Comparison of ENCODE assay signal across 7 mouse cellular contexts in genomic region chr2:19343901-19344635, GRCm38 (mm10). TPM values are rescaled to one million over a fixed set of nuclear protein-coding genes. Genes with fewer than 3 reads are reported as not detected.
DNase-seq lines count a peak whose midpoint lies in the region; ATAC-seq and TF ChIP-seq lines count a peak whose summit lies in the region.

No protein-coding gene starts in this region.

- WGBS in hindbrain, embryonic 15.5 days: 46% methylated on average over 10 of the region's 10 CpGs
- 56% methylated on average over 10 of the region's 10 CpGs for WGBS in midbrain, embryonic 12.5 days

- DNase-seq in MEL (ENCODE audit: low read depth, low spot score): peak; percentile 74
- peak; percentile 6 to 44 for DNase-seq in adrenal gland, postnatal 36 days
- peak; percentile 56 to 72 for DNase-seq in left cerebral cortex, postnatal 36 days (ENCODE audit: low spot score in 2 of 2)
- no peak for DNase-seq in retina, embryonic 14.5 days (ENCODE audit: low spot score)

- H3K79me2 ChIP-seq in MEL (ENCODE audit: control insufficient read depth, insufficient read depth, low read length, poor library complexity): no peaks in the 10 kb centered on the region

- no peaks in the 10 kb centered on the region for H3K27me3 ChIP-seq in MEL (ENCODE audit: control insufficient read depth in 1 of 2, insufficient read depth in 2 of 2, low read length in 2 of 2)
- H3K27me3 ChIP-seq in hindbrain, embryonic 15.5 days: no peaks in the 10 kb centered on the region
- peaks cover 18% of the 10 kb centered on the region for H3K27me3 ChIP-seq in midbrain, embryonic 12.5 days

- no peak for TF ChIP-seq RAD21 in MEL (IDR thresholded peaks at IDR 0.05; ENCODE audit: low read depth, low read length)

- H3K27ac ChIP-seq in MEL (ENCODE audit: control insufficient read depth, low read depth, low read length): peak overlapping the region; percentile 19
- no peak overlapping the region for H3K27ac ChIP-seq in hindbrain, embryonic 15.5 days (replicated peaks)
- no peak overlapping the region for H3K27ac ChIP-seq in midbrain, embryonic 12.5 days (replicated peaks)

- no peaks in the 10 kb centered on the region for H3K9me3 ChIP-seq in MEL (replicated peaks; ENCODE audit: insufficient read depth, low read length)
- H3K9me3 ChIP-seq in hindbrain, embryonic 15.5 days: no peaks in the 10 kb centered on the region
- H3K9me3 ChIP-seq in midbrain, embryonic 12.5 days: no peaks in the 10 kb centered on the region

- H3K36me3 ChIP-seq in MEL (ENCODE audit: control insufficient read depth in 1 of 2, insufficient read depth in 2 of 2, low read length in 2 of 2): peaks cover 0 to 9% of the 10 kb centered on the region in 2 experiments; a peak in 2 of 4 replicates
- H3K36me3 ChIP-seq in hindbrain, embryonic 15.5 days: no peaks in the 10 kb centered on the region
- H3K36me3 ChIP-seq in midbrain, embryonic 12.5 days: no peaks in the 10 kb centered on the region

- H3K9ac ChIP-seq in MEL (ENCODE audit: control insufficient read depth, low read depth, low read length, poor library complexity, severe bottlenecking): peak overlapping the region; percentile 34
- no peak overlapping the region for H3K9ac ChIP-seq in hindbrain, embryonic 15.5 days
- no peak overlapping the region for H3K9ac ChIP-seq in midbrain, embryonic 12.5 days (replicated peaks)

- intact Hi-C loops in left cerebral cortex, postnatal 36 days (cut with DNase I): loop anchor here (2.0 to 10.0 kb wide), 5 partner anchors 67 to 1319 kb away; partner anchors contain the start of genes 4930426L09Rik, Dnajc1 and Pip4k2a

- TF ChIP-seq EP300 in MEL (IDR thresholded peaks at IDR 0.05; ENCODE audit: low read depth in 1 of 2, low read length in 2 of 2): peak; percentile 3 to 60; a peak in 1 of 4 replicates

- H3K4me2 ChIP-seq in hindbrain, embryonic 15.5 days: peak overlapping the region; percentile 49
- H3K4me2 ChIP-seq in midbrain, embryonic 12.5 days (replicated peaks): peak overlapping the region; percentile 36

- peak; percentile 76 for ATAC-seq in frontal cortex, adult (ENCODE audit: low TSS enrichment)
- peak; percentile 50 for ATAC-seq in hindbrain, embryonic 15.5 days (ENCODE audit: low FRiP score, low read depth)
- ATAC-seq in midbrain, embryonic 12.5 days (ENCODE audit: low FRiP score, low read depth): no peak; the same call in 1 of the 2 replicates

- H3K4me1 ChIP-seq in MEL (ENCODE audit: control insufficient read depth in 1 of 2, insufficient read depth in 2 of 2, low read length in 2 of 2): 0 out of 4 replicates have a peak, but pooled peaks cover 0 to 2% of the 10 kb centered on the region in 2 experiments
- peaks cover 4% of the 10 kb centered on the region; the same call in 1 of the 2 replicates for H3K4me1 ChIP-seq in hindbrain, embryonic 15.5 days (replicated peaks)
- H3K4me1 ChIP-seq in midbrain, embryonic 12.5 days: no peaks in the 10 kb centered on the region

- peak overlapping the region; percentile 33 to 46 for H3K4me3 ChIP-seq in MEL (ENCODE audit: control insufficient read depth in 1 of 2, insufficient read depth in 1 of 2, low read depth in 2 of 2, low read length in 2 of 2)
- H3K4me3 ChIP-seq in hindbrain, embryonic 15.5 days: peak overlapping the region; percentile 22; the same call in 1 of the 2 replicates
- no peak overlapping the region for H3K4me3 ChIP-seq in midbrain, embryonic 12.5 days

- no peak for TF ChIP-seq CTCF in MEL (IDR thresholded peaks at IDR 0.05 in 2 of 3, conservative IDR thresholded peaks at IDR 0.05 in 1 of 3; ENCODE audit: control insufficient read depth in 1 of 3, insufficient read depth in 1 of 3, low read depth in 2 of 3, low read length in 3 of 3, poor library complexity in 1 of 3, severe bottlenecking in 1 of 3)

- no peak for TF ChIP-seq POLR2A in MEL (IDR thresholded peaks at IDR 0.05; ENCODE audit: control insufficient read depth in 1 of 2, insufficient read depth in 1 of 2, low read depth in 1 of 2, low read length in 2 of 2, poor library complexity in 1 of 2)

TF ChIP-seq in MEL, 35 proteins besides CTCF, POLR2A, EP300 and RAD21:
- TF ChIP-seq MAZ (IDR thresholded peaks at IDR 0.05; ENCODE audit: low read depth, low read length) (no peak), ZC3H11A (IDR thresholded peaks at IDR 0.05; ENCODE audit: low read depth, low read length) (no peak), MAFK (IDR thresholded peaks at IDR 0.05; ENCODE audit: borderline replicate concordance, low read depth, low read length) (no peak), SIN3A (IDR thresholded peaks at IDR 0.05; ENCODE audit: low read length) (no peak; the same call in 1 of the 2 replicates), TBP (IDR thresholded peaks at IDR 0.05; ENCODE audit: low read depth, low read length) (no peak), ELF1 (IDR thresholded peaks at IDR 0.05; ENCODE audit: low read depth, low read length) (0 out of 2 replicates have a peak, but pooled peaks have one; percentile 10), MYC (IDR thresholded peaks at IDR 0.05; ENCODE audit: low read depth, low read length) (no peak), ETS1 (IDR thresholded peaks at IDR 0.05; ENCODE audit: low read depth, low read length) (peak; percentile 70), MAX (IDR thresholded peaks at IDR 0.05; ENCODE audit: low read length) (peak; percentile 42; the same call in 1 of the 2 replicates), ZNF384 (IDR thresholded peaks at IDR 0.05; ENCODE audit: low read depth, low read length) (no peak), MXI1 (IDR thresholded peaks at IDR 0.05; ENCODE audit: low read depth, low read length) (0 out of 2 replicates have a peak, but pooled peaks have one; percentile 42), GATA1 (IDR thresholded peaks at IDR 0.05; ENCODE audit: low read depth, low read length) (peak; percentile 41), BHLHE40 (IDR thresholded peaks at IDR 0.05; ENCODE audit: borderline replicate concordance, low read depth, low read length) (no peak), JUND (IDR thresholded peaks at IDR 0.05; ENCODE audit: low read depth, low read length) (no peak), MYB (IDR thresholded peaks at IDR 0.05; ENCODE audit: low read depth, low read length) (no peak), ZMIZ1 (IDR thresholded peaks at IDR 0.05; ENCODE audit: low read depth, low read length) (no peak)

RNA-seq across cellular contexts. Expression of gene Msrb2, which starts 27.2 kb away (rescaled TPM):
- total RNA-seq in MEL (2012; rRNA removed): 14.8 and 14.9 TPM in 2 replicates
- 10 to 100 TPM in 1 of 2 experiments, not detected in 1; 18.2 TPM for polyA plus RNA-seq in MEL (2012; ENCODE audit: insufficient read depth in 1 of 2, insufficient read length in 2 of 2, low read depth in 1 of 2, low replicate concordance in 2 of 2, missing spikeins in 1 of 2)
- total RNA-seq in adrenal gland, postnatal 36 days (2021): 10 to 100 TPM; 24.0 to 32.7 TPM
- polyA plus RNA-seq in hindbrain, embryonic 15.5 days (2015; fragmentation: Nextera tagmentation; extraction: Ambion mirVana): 9.6 and 11.5 TPM in 2 replicates
- total RNA-seq in left cerebral cortex, postnatal 36 days (2021): 10 to 100 TPM; 16.2 to 24.3 TPM
- polyA plus RNA-seq in midbrain, embryonic 12.5 days (2016; fragmentation: Nextera tagmentation; extraction: Ambion mirVana): 6.6 and 10.5 TPM in 2 replicates
